Mouse (Mus musculus) hindbrain, embryonic 16.5 days (tissue): ENCODE results near the gene Btbd35f7. TPM values are rescaled to one million over a fixed set of nuclear protein-coding genes. Genes with fewer than 3 reads are reported as not detected.
"Not testable (repeated sequence)": the region's sequence is repeated elsewhere in the genome, so short reads cannot be mapped to it uniquely, and the experiment has no call there.

ENCODE experiments used
- ATAC-seq: fragments of 200-750 bp; cut with Nextera tagmentation; 2 replicates; pipeline ENCODE4 v1.8.0; 2017; ENCODE audit warnings: moderate TSS enrichment, moderate library complexity
- H3K27ac ChIP-seq: fragments of 300-500 bp; sonication (generic); 2 replicates; pipeline ENCODE4 v1.5.1; 2014; ENCODE audit warnings: low read depth, mild to moderate bottlenecking, control low read depth, low read length, moderate library complexity
- H3K27me3 ChIP-seq: fragments of 300-500 bp; sonication (generic); replicated peaks from 2 replicates; pipeline ENCODE4 v1.6.1; 2014; ENCODE audit warnings: low read length; ENCODE audit not compliant: control insufficient read depth, insufficient read depth
- H3K36me3 ChIP-seq: fragments of 300-500 bp; sonication (generic); 2 replicates; pipeline ENCODE4 v1.6.1; 2014; ENCODE audit warnings: mild to moderate bottlenecking, low read length, moderate library complexity, mixed read lengths; ENCODE audit not compliant: control insufficient read depth, insufficient read depth
- H3K4me1 ChIP-seq: fragments of 300-500 bp; sonication (generic); 2 replicates; pipeline ENCODE4 v1.6.1; 2014; ENCODE audit warnings: low read depth, low read length; ENCODE audit not compliant: control insufficient read depth, insufficient read depth
- H3K4me2 ChIP-seq: fragments of 300-500 bp; sonication (generic); 2 replicates; pipeline ENCODE4 v1.6.1; 2014; ENCODE audit warnings: mild to moderate bottlenecking, low read length, control low read depth, moderate library complexity
- H3K4me3 ChIP-seq: fragments of 300-500 bp; sonication (generic); 2 replicates; pipeline ENCODE4 v1.5.1; 2014; ENCODE audit warnings: mild to moderate bottlenecking, low read length, control low read depth, moderate library complexity
- H3K9ac ChIP-seq: fragments of 300-500 bp; sonication (generic); 2 replicates; pipeline ENCODE4 v1.6.1; 2014; ENCODE audit warnings: low read depth, mild to moderate bottlenecking, control low read depth, low read length, moderate library complexity
- H3K9me3 ChIP-seq: fragments of 300-500 bp; sonication (generic); 2 replicates; pipeline ENCODE4 v1.6.1; 2014; ENCODE audit warnings: mild to moderate bottlenecking, low read length, moderate library complexity; ENCODE audit not compliant: control insufficient read depth
- WGBS: fragments of 180-500 bp; shearing (Covaris S2); extraction: QIAGEN DNeasy Blood & Tissue Kit; methylation state at CpG from one replicate; pipeline ENCODE4 v1.1.7; 2014; 5-methylcytosine and 5-hydroxymethylcytosine counted together
- polyA plus RNA-seq: library from polyadenylated mRNA; unstranded; fragments of >200 nt; fragmentation: Nextera tagmentation; extraction: Ambion mirVana; gene quantifications from 2 replicates; pipeline ENCODE4 v1.2.1, GENCODE M21; 2015

The Btbd35f7 gene
- polyA plus RNA-seq: not detected in 2 replicates

GRCm38 (mm10) chrX:5668767-5669166 lies at the start of gene Btbd35f7:
Gene Btbd35f7, plus strand, starts transcription at chrX:5669067.
- WGBS: no CpG with 5 or more reads among the region's 2 CpGs
- not testable (repeated sequence) for ATAC-seq, H3K9ac ChIP-seq

More at GRCm38 (mm10) chrX:5668767-5669166, at the start of gene Btbd35f7:
- H3K27me3 ChIP-seq, H3K36me3 ChIP-seq, H3K9me3 ChIP-seq, H3K4me3 ChIP-seq, H3K4me1 ChIP-seq, H3K27ac ChIP-seq, H3K4me2 ChIP-seq: not testable (repeated sequence)

Other genes with a start within 250 kb of the Btbd35f7 start
- gene Mycs, start 199.8 kb upstream of the Btbd35f7 start, polyA plus RNA-seq: 0.09 and 0.10 TPM in 2 replicates